Mouse (Mus musculus): ENCODE data around the gene Pard3.

The Pard3 gene

GRCm38 (mm10) chr8:127435975-127436374 is 372.3 kb downstream of the Pard3 start:
- no peak for DNase-seq (ENCODE audit: low read depth, low spot score)

GRCm38 (mm10) chr8:127437613-127438235 is 374.0 kb downstream of the Pard3 start:
- no peak for DNase-seq (ENCODE audit: low read depth, low spot score)

- no peak for DNase-seq (ENCODE audit: low read depth, low spot score)
Observed at GRCm38 (mm10) chr8:127438625-127439391, 375.1 kb downstream of the Pard3 start.

GRCm38 (mm10) chr8:127439392-127440160 is 375.9 kb downstream of the Pard3 start:
- DNase-seq (ENCODE audit: low read depth, low spot score): peak; percentile 60

- no peak for DNase-seq (ENCODE audit: low read depth, low spot score)
Observed at GRCm38 (mm10) chr8:127440161-127440833, 376.6 kb downstream of the Pard3 start.

- no peak for DNase-seq (ENCODE audit: low read depth, low spot score)
Observed at GRCm38 (mm10) chr8:127440834-127441485, 377.3 kb downstream of the Pard3 start.

- DNase-seq (ENCODE audit: low read depth, low spot score): no peak
Observed at GRCm38 (mm10) chr8:127447401-127447800, 383.7 kb downstream of the Pard3 start.

GRCm38 (mm10) chr8:127449066-127449840 is 385.6 kb downstream of the Pard3 start:
- DNase-seq (ENCODE audit: low read depth, low spot score): no peak

GRCm38 (mm10) chr8:127450954-127451668 is 387.4 kb downstream of the Pard3 start:
- DNase-seq (ENCODE audit: low read depth, low spot score): no peak

DNA sequence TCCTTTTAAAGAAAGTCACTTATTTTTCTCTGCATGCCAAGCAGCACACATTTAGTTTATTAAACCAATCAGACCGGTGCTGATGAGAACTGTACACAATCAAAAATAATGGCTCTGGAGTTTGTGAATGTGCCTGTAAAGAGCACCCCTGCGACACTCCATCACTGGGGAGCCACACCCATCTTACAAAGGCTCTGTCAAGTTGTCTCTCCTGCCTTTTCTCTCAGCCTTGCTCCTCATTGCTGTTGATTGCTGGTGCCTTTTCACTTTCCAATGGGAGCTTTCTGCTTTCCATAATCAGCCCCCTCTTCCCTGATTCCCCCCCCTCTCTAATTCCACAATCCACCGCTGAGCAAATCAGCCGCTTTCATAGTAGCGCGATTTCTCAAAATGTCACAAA is 388.7 kb downstream of the Pard3 start:
- no peak for DNase-seq (ENCODE audit: low read depth, low spot score)

- DNase-seq (ENCODE audit: low read depth, low spot score): no peak
Observed at GRCm38 (mm10) chr8:127457901-127458300, 394.2 kb downstream of the Pard3 start.

DNA sequence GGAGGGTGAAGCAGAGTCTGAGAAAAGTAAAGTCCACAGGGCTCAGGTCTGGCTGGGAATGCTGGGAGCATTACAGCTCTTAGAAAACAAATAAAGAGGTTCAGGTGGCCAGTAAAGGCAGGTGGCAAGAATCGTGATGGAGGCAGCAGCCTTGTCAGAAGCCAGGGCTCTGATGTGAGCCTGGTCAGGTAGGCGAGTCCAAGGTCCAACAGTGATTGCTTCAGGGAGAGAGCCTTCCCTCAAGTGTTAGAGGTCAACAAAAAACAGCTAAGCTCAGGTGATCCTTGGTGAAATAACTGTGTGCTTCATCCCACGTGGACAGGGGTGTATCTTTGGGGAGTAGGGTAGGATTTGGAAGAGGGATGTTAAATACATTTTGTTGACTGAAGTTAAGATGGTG is 397.5 kb downstream of the Pard3 start:
- no peak for DNase-seq (ENCODE audit: low read depth, low spot score)

GRCm38 (mm10) chr8:127462378-127462935 is 398.8 kb downstream of the Pard3 start:
- DNase-seq (ENCODE audit: low read depth, low spot score): no peak

DNA sequence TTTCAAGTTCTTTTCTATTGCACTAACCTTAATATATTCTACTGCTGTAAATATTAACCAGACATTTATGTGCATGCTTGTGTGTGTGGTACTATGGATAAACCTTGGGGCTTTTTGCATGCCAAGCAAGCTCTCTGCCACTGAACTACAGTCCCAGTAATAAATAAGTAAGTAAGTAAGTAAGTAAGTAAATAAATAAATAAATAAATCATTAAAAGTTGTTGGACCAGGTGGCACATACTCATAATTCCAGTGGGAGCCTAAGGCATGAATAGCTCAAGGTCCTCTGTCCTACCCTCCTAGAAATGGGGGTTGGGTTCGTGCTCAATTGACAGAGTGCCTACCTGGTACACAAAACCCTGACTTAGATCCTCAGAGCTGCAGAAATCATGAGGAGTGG is 400.6 kb downstream of the Pard3 start:
- no peak for DNase-seq (ENCODE audit: low read depth, low spot score)

DNA sequence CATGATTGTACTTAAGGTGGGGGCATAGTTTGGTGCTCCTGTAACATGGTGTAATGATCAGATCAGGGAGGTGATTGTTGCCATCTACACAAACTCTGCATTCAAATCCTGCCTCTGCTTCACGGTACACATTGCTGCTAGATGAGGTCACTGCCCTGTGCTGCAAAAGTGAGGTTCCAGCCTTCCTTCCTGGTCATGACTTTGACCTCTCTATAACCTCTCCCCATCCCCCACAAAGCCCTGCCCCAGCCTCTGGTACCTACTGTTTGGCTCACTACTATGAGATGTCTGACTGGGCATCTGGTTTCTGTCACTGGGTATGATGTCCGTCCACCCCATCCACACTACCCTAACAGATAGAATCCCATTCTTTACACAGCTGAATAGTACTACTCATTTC is 408.5 kb downstream of the Pard3 start:
- DNase-seq (ENCODE audit: low read depth, low spot score): no peak

DNA sequence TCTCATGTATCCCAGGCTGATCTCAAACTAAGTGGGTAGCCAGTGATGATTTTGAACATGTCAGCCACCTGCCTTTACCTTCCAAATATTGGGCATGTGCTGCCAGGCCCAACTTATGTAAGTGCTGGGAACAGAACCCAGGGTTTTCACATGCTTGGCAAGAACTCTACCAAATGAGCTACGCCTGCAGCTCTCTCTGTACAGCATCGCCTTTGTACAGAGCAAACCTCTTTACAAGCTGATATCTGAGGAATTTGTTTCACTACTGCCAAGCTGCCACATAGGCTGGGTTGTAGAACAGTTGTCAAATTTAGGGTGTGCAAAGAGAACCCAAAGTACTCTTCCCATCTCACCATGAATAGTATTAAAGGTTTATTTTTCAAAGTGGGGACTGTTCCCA is 416.3 kb downstream of the Pard3 start:
- DNase-seq (ENCODE audit: low read depth, low spot score): no peak

DNA sequence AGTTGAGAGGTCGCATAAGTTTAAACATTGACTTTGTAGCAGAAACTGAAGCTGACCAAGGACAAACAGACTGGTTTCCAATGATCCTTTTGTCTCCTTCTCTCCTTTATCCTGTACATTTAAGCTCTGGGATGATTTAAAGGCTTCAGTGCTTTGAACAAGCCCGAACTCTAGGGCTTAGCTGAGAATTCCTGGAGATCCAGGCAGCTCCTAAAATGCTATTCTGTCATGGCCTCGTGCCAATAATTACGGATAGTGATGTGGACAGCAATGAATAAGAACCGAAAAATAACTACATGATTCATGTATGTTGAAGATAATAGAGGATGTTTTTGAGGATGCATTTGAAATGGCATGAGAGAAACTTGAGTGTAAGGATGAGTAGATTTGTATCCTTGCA is 421.9 kb downstream of the Pard3 start:
- DNase-seq (ENCODE audit: low read depth, low spot score): no peak

GRCm38 (mm10) chr8:127491963-127492362 is 428.3 kb downstream of the Pard3 start:
- no peak for DNase-seq (ENCODE audit: low read depth, low spot score)

GRCm38 (mm10) chr8:127495226-127495780 is 431.6 kb downstream of the Pard3 start:
- DNase-seq (ENCODE audit: low read depth, low spot score): no peak
